Mouse (Mus musculus) stomach, postnatal 0 days (tissue): ENCODE measurements at regions not wholly inside any gene's neighbourhood (a gene's known extent, or its start where the extent isn't known, plus 50 kb on each side); places are given as distances from the start of the nearest gene placed in this dataset.

Experiments
- CTCF ChIP-seq: IDR thresholded peaks from 2 replicates; pipeline ENCODE4 v1.5.1; 2016; ENCODE audit warnings: antibody characterized with exemption, low read depth, mild to moderate bottlenecking, moderate library complexity
- EP300 ChIP-seq: optimal IDR thresholded peaks from 2 replicates; pipeline ENCODE3; 2016; ENCODE audit warnings: antibody characterized with exemption

- TF ChIP-seq EP300 (no peak), CTCF (no peak)
Measured at GRCm38 (mm10) chr17:62287666-62288065, 593.5 kb downstream of the Efna5 start.
